Mouse (Mus musculus) liver, adult 2 months (tissue): Measurements from ENCODE around the gene Cfap57.

Source experiments
- CTCF ChIP-seq: fragments of 200-500 bp; IDR thresholded peaks from 2 replicates; pipeline ENCODE4 v1.5.1; 2011; ENCODE audit warnings: low read depth, low read length, control low read depth
- POLR2A ChIP-seq: fragments of 200-500 bp; IDR thresholded peaks from 2 replicates; pipeline ENCODE4 v1.6.1; 2011; ENCODE audit warnings: low read length, control low read depth; ENCODE audit not compliant: insufficient read depth; ENCODE audit errors: extremely low read depth

DNA sequence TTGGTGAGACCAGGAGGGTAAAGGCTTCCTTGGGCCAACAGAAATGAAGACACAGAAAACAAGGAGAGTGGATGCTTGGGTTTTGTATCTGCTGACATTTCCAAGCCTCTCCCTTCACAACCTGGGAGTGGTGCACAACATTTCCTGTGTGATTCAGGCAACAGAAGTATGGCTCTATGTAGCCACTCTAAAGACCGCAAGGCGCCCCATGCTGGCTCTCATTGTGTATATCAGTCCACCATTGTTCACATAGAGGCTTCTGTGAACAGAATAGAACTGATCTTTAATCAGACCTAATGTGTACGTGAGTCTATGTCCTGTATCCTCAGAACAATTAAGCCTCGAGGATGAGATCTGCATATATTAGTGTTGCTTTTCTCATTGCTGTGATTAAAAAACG, 9.7 kb upstream of the Cfap57 start:
- TF ChIP-seq POLR2A (no peak), CTCF (no peak)
